Mouse (Mus musculus) kidney, adult 8-10 months (tissue): ENCODE measurements around the gene S1pr3.

Experiments
- DNase-seq, 2 experiments: peaks; one replicate each; pipeline ENCODE4 v3.0.0; 2022

The S1pr3 gene

DNA sequence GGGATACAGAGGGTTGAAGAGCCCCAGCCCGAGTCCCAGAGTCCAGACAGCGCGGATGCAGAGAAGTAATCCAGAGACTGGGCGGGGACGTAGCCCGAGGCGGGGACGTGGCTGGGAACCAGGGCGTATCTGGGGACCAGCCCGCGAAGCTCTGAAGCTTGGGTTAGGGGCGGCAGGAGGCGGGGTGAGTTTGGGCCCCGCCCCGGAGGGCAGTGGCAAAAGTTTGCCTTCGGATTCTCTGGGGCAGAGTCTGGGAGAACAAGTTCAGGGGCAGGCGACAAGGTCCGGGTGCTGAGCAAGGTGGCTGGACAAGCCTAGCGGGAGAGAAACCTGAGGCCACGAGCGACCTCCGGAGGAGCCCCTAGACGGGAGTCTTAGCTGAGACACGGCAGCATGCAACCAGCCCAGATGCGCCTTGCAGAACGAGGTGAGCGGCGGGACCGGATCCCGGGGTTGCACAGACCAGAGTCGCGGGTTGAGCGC lies at the start of gene S1pr3:
Gene S1pr3 (plus strand): TSS at position 121 of the 483 bp plus-strand sequence.
- DNase-seq = peak in 1 of 2 experiments; percentile 35

DNA sequence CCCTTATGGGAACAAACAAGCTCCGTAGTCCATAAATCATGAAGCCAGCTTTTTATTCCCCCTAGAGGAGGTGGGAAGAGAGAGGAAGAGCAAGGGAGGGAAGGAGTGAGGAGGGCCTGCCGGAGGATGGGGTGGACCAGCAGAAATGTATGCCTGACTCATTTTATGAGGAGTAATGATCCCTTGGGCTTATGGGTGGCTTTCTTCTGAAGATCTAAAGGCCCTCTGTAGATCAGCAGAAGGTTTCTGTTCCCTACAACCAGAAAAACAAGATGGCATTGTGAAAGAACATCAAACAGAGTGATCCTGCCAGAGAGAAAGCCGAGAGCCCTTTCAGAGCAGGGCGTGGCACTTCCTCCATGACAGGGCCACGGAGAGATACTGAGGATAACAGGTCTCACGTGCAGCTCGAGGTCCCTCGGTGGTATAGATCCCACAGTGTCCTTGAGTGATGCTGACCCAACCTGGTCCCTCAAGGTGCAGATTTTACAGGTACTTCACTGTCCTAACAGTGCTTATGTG lies 47.9 kb upstream of the S1pr3 start:
- DNase-seq = no peak

DNA sequence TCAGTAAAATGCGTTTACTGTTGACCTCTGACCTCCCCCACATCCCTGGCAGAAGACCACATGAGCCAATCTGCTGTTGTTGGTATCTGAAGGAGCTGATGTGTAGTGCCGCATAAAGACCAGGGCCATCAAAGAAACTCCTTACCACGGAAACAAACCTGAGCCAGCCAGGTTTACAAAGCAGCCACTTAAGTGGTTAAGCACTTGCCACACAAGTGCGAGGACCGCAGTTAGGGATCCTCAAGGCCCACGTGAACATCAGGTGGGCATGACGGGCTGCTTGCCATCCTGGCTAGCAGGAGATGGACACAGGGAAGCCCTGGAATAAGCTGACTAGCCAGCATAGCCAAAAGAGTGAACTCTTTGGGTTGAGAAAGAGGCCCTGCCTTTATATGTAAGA lies 45.0 kb upstream of the S1pr3 start:
- DNase-seq = no peak

DNA sequence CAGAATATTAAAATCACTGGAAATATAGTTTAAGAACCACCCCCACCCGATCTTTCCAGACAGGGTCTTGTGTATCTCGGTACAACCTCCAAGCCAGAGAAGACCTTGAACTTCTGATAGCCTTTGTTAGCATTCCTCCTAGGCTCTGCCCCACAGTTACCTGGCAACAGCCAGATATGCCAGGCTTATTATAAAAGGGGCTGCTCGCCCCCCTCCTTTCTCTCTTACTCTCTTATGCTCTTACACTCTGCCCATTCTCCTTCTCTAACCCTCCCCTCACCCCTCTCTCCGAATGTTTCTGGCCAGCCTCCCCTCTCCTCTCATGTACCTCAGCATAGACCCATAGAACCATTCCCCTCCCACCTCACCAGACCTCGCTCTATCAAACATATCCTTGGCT lies 44.5 kb upstream of the S1pr3 start:
- no peak for DNase-seq

DNA sequence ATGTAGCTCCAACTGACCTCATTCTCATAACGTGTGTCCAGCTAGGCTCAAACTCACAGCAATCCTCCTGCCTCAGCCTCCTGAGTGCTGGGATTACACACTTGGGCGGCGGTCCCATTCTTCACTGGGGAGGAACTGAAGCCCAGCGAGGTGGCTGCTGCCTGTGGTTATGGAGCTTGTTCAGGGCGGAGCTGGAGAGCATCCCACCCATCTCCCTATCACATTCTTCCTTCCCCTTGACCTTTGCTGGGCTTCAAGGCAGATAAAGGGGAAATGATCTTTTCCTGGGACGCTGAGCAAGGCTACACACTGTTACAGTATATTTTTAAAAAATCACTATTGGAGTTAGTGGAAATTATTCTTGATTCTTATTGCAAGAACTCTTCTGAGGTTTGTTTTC lies 43.2 kb upstream of the S1pr3 start:
- no peak for DNase-seq

DNA sequence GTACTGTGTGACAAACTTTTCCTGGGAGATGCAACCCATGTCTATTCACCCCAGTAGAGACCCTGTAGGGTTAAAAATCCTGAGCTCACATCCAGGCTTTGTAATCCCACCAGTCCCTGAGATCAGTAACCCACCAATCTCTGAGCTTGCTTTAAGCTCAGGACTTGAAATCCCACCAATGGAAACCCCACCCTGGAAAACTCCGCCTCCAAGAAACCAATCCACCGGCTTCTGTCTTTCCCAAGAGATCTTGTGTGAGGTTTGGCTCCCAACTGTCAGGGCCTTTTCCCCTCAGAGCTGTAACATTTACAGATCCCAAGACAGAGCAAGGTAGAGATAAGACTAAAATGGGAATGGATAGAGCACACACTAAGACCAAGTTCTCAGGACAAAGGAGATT lies 40.1 kb upstream of the S1pr3 start:
- no peak for DNase-seq

DNA sequence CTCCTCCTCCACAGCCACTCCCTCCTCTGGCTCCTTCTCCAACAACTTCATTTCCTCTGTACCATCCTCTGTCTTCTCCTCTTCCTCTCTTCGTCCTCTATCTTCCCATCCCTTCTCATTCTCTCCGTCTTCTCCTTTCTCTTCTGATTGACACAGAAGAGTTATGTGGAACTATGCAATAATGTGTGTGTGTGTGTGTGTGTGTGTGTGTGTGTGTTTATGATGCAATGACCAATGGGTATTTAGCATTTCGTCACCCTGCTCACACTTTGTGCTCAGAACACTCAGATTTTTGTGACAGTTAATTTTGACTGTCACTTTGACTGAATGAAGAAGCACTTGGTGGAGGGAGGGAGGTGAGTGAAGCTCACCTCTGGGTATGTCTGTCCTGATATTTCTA lies 39.1 kb upstream of the S1pr3 start:
- no peak for DNase-seq

DNA sequence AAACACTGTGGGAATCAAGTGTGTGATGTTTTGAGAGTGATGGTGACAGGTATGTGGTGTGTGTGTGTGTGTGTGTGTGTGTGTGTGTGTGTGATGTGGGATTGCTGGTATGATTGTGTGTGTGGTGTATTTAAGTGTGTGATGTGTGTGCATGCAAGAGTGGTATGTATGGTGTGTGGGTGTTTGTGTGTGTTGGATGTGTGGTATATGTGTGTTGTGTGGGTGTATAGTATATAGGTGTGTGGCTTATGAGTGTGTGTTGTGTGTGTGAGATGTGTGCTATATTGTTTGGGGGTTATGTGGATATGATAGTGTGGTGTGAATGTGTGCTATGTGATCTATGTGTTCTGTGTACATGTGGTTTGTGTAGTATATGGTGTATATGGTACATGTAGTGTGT lies 35.4 kb upstream of the S1pr3 start:
- no peak for DNase-seq

DNA sequence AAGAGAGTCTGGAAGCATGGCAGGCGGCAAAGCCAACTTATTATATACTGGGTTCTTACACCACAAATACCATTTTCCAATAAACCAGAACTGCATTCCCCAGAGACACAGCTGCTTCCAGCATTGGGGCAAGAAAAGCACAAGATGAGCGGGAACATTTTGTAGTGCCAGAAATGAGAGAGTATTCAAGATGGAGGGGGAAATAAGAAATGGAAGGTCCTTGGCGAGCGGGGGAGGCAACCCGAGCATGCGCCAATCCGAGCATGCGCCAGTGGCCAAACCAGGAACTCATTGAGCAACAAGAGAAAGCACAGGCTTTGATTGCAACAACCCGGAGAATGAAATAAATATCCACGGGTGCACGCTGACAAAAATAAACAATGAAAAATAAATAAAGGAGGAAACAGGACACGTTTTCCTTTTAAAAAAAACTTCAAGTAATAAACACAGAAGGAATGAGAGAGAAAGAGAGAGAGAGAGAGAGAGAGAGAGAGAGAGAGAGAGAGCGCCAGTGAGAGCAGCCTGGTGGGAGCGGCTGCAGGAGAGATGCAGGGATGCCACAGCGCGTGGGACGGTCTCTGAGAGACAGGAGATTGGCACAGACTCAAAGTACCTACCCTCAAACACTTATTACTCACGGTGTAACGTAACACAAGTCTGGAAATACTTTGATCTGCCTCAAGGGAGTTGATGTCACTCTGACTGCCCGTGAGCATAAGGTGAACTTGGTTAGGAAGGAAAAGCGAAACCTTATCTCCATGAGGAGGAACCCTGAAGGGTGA lies 34.2 kb upstream of the S1pr3 start:
- no peak for DNase-seq

DNA sequence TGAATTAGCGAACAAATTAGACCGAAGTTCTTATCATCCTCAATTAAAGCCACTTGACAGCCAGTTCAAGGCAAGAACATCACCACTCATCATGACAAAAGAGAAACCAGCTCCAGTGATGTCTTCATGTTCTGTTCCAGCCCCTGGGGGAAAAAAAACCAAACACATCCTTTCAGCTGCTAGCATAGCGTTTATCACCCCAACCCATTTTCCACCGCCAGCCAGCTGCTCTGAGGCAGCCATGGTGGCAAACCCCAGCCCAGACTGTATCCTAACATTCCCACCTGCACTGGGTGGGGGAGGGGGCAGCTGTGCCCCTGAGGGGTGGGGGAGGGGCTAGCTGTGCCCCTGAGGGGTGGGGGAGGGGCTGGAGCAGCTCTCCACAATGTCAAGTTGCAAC lies 30.3 kb upstream of the S1pr3 start:
- no peak for DNase-seq

DNA sequence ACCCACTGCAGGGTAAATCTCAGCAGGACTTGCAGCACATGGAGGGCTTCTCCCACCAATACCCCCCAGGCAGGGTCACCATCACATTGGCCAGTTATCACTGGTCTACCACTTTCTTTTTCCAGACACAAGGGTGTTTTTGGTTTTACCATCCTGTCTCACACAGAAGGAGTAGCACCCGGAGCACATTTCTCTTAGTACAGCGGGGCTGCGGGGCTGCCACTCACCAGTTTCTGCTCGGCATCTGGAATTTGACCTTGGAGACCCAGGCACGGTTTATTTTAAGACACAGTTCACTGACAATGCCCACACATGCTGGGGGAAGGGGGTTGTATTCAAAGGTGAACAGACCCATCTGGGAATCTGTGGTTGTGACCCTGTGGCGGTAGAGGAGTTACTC lies 28.8 kb upstream of the S1pr3 start:
- no peak for DNase-seq

DNA sequence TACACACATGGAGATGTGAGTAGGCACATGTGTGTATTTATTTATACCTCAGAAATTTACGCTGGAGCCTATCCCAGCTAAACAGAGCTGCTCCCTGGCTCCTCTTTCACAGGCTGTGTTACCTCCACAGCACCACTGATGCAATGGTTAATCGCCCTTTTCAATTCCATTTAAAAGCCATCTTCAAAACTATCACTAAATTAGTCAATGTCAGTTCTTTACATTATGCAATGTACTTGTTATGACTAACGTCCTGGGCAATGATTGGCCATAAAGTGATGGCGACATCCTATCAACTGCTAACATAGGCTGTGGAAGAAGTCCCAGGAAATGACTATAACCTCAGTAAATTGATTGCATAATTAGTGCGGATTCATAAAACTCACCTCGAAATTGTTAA lies 26.9 kb upstream of the S1pr3 start:
- DNase-seq = no peak

DNA sequence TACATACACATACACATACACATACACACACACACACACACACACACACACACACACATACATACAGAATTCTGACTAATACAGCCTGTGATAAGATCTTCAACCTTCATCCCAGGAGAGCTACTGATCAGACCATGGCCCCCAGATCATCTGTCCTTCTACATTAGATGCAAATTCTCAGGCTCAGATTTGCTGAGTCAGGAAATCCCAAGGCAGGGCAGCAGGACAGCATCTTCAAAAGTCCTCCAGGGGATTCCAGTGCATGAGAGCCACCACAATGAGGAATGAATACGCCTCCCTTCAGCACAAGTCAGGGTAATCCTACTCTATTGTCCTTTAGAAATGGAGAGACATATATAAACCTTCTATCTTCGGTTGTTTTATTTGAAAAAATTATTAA lies 23.5 kb upstream of the S1pr3 start:
- no peak for DNase-seq

DNA sequence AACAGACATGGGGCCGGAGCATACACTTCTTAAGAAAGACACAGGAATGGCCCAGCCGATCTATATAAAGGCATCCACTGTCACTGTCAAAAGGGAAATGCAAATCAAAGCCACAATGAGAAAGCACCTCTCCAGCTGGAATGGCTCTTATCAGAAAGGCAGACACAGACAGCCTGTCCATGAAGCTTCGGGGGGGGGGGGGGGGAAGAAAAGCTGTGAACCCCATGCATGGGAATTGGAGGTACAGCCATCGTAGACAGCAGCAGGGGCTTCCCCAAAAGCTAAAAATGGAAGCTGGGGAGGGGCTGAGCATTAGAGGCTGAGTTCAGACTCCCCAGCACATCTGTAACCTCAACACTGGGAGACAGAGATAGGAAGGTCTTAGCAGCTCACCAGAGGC lies 20.5 kb upstream of the S1pr3 start:
- no peak for DNase-seq

DNA sequence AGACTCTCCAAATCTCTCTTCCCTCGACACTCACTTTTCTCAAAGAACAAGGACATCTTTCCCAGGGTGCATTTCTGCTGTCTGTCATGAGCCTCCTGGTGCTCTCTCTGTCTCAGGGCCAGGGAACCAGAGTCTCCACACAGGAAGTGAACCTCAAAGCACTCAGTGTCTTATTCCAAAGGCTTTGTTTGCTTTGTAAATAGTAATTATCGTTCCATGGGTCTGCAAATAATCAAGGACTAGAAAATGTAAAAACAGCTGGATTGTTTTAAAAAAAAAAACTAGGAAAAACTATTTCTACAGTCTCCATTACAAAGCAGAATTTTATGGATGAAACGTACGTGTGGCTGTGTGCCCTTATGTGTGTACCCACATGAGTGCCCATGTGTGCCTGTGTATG lies 18.0 kb upstream of the S1pr3 start:
- DNase-seq = no peak

DNA sequence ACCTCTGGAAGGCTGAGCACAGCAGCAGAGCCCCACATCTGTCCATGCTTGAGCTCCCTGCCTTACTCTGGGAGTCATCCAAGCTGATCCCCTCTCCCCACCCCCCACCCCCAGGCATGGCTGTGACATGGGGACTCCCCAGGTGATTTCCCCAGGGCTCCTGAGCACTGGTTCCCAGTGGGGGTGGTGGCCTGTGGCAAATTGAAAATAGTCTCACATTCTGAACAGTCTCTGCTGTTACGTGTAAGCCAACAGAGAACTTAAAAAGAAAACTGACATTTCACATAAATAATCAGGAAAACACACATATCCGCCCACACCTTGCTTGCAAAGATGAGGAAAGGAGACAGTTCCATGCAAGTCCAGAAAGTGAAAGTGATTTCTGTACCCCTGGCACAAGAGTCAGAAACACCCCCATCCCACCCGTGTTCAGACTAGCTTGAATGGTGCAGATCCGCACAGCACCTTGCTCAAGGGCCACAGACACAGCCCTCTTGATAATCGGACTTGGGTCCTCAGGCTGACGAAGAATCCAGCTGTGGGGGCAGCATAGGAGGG lies 17.0 kb upstream of the S1pr3 start:
- no peak for DNase-seq

DNA sequence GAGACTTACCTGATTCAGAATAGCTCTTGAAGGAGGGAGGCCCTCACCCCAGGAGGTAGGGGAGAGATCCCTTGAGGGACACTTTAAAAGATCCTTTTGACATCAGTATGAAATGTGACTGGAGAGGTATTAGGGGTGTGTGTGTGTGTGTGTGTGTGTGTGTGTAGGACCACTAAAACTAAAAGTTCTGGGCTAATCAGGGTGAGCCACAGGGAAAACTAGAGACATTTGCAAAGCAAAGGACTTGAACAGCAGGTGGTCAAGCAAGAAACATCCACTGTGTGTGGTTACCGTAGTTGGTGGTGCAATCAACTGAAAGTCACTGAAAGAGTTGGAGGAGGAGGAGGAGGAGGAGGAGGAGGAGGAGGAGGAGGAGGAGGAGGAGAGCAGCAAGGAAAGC lies 16.2 kb upstream of the S1pr3 start:
- no peak for DNase-seq

DNA sequence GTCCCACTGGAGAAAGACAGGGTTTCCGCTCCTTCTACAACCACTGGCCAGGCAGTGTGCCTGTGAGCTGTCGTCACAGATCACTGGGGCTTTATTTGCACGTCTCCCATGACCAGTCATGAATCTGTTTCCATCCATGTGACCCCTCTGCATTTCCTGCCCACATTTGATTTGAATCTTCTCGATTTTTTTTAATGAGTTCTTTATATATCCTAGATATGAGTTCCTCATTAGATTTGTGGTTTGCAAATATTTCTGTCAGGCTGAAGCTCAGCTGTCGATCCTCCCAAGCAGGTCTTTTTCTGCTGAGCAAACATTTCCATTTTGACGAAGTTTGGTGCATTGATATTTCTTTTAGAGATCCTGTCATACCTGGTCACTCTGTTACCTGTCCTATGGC lies 10.6 kb upstream of the S1pr3 start:
- DNase-seq = no peak

DNA sequence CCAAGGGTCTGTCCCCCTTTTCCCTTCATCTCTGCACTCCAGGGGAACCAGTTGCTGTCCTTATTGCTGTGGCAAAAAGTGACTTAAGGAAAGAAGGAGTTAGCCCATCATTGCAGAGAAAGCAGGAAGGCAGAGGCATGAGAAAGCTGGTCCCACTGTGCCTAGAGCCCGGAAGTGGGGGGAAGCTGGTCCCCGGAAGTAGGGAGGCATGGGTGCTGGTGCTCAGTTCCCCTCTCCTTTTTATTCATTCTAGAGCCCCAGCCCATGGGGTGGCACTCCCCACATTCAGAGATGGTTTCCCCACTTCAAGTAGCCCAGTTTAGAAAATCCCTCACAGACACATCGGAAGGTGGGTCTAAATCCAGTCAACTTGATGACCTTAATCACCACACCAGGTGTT lies 8.9 kb upstream of the S1pr3 start:
- no peak for DNase-seq

DNA sequence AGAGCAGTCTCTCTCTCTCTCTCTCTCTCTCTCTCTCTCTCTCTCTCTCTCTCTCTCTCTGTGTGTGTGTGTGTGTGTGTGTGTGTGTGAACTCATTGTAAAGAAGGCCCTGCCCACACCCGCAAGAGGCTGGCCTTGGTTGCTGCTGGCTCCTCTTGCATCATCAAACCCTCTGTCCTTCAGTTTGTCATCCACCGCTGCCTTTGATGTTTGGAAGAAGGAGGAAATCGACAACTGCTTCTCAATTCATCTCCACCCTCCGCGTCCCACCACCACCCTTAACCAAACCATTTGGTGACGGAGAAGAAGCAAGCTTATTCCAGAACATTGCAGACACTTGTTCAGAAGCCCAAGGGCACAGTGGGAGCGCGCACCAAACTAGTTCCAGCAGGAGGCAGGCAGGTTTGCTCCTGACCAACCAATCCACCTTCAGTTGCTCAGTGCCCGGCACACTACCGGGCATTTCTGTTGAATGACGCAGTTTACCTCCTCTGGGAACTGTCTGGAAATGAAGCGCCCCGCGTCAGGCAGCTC lies 8.2 kb upstream of the S1pr3 start:
- DNase-seq = peak; percentile 37 to 39

DNA sequence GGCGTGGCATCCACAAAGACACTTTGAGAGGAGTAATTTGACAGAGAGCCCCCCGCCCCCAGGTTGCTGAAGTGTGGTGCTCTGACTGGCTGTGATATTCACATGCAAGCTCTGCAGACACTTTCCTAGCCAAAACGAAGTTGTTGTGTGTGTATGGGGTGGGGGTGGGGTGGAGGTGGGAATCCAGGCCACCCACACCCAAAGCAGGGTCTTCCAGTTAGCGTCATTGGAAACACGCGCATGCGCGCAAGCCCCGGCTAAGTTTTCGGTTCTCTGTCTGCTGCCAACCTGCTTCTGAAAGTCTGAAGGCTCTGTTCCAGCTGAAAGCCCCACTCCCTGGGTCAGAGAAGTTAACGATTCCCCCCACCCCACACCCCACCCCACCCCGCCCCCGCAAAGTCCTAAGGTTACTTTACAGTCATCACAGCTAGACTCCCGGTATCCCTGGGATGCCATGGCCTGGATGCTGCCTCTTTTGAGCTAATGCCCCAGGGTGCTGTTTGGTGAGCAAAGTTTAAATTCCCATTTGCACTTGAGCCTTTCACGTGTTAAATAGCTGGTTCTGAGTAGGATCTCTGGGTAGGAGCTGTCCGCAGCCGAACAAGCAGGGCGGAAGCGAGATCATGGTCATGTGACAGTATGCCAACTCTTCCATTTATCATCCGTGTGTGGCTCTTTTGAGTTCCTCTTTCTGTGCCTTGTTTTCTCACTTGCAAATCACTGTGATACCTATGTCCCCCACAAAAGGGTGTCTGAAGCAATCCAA lies 7.5 kb upstream of the S1pr3 start:
- DNase-seq = no peak

DNA sequence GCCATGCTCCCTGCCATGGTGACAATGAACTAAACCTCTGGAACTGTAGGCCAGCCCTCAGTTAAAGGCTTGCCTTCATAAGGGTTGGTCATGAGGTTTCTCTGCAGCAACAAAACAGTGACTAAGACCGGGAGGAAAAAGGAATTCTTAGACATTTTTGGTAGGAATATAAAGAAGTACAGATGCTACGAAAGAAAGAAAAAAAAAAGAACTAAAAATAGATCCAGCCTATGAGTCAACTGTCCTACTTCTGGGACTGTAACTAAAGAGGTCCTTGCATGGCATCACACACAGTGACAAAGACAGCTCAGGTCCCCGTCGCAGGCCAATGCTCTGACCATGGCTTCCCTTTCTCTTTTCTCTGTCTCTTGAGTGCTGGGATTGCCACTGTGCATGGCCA lies 3.9 kb upstream of the S1pr3 start:
- DNase-seq = no peak

DNA sequence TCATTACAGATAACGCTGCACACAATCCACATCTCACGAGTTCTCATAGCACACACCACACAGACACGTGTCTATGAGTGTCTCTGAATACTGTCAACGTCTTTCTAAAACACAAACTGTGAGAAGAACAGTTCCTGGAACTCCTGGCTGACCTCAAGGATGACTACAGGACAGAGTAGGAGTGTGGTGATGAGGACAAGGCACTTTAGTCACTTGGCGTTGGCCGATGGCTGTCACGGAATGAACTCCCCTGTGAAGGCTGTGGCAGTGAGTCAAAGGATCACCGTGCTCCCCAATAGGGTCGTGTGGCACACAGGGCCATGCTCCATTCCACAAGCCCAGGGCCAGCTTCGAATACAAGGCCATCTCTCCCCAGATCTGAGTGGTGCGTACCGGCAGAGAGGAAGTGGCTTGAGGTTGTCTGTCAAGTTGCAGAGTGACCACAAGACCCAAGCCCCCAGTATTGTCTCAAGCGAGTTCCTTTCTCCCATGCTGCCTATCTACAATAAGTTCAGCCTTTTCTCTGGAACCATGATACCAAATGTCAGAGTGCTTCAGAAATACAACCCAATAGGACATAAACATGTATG lies 2.6 kb upstream of the S1pr3 start:
- DNase-seq = no peak
